Mouse (Mus musculus): Measurements from ENCODE around the gene Nrxn1.

DNA sequence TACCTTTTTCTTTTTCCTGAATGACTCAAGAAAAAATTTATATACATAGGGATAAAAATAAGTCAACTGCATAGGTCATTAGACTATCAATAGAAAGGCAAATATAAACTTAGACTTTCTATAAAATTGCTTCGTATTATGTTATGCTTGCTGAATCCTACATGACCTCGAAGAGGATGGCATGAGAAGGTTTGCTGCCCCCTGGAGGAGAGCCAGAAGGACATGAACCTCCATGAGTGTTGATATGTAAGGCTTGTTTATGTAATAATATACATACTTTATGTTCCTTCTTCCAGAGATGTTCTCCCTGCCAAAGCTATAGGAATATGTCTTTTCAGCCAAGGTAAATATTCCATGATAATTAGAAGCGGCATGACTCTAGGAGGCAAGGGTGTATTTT, 319.6 kb downstream of the Nrxn1 start:
- TF ChIP-seq CTCF (IDR thresholded peaks at IDR 0.05; ENCODE audit: low read depth, low read length) = no peak
- TF ChIP-seq TAL1 (conservative IDR thresholded peaks at IDR 0.05; ENCODE audit: low read depth, low read length) = no peak
- TF ChIP-seq POLR2AphosphoS5 (IDR thresholded peaks at IDR 0.05; ENCODE audit: insufficient replicate concordance, low read depth, low read length) = no peak

Data from G1E (cell line).